Mouse (Mus musculus) limb, embryonic 15.5 days (tissue): ENCODE measurements around the gene Zscan2. TPM values are rescaled to one million over a fixed set of nuclear protein-coding genes. Genes with fewer than 3 reads are reported as not detected.

Source experiments
- ATAC-seq: fragments of 200-750 bp; cut with Nextera tagmentation; 2 replicates; pipeline ENCODE4 v1.8.0; 2017; ENCODE audit warnings: low read depth, moderate TSS enrichment; ENCODE audit not compliant: insufficient number of reproducible peaks, low FRiP score, low TSS enrichment
- H3K27ac ChIP-seq: fragments of 300-500 bp; sonication (generic); 2 replicates; pipeline ENCODE4 v1.5.1; 2015; ENCODE audit warnings: moderate library complexity, mild to moderate bottlenecking, inconsistent platforms
- H3K27me3 ChIP-seq: fragments of 300-500 bp; sonication (generic); 2 replicates; pipeline ENCODE4 v1.6.1; 2015; ENCODE audit warnings: inconsistent platforms
- H3K36me3 ChIP-seq: fragments of 300-500 bp; sonication (generic); 2 replicates; pipeline ENCODE4 v1.6.1; 2015; ENCODE audit warnings: inconsistent platforms
- H3K4me1 ChIP-seq: fragments of 300-500 bp; sonication (generic); 2 replicates; pipeline ENCODE4 v1.6.1; 2015; ENCODE audit warnings: inconsistent platforms
- H3K4me2 ChIP-seq: fragments of 300-500 bp; sonication (generic); 2 replicates; pipeline ENCODE4 v1.6.1; 2015; ENCODE audit warnings: mild to moderate bottlenecking, inconsistent platforms
- H3K4me3 ChIP-seq: fragments of 300-500 bp; sonication (generic); 2 replicates; pipeline ENCODE4 v1.5.1; 2015; ENCODE audit warnings: mild to moderate bottlenecking, inconsistent platforms
- H3K9ac ChIP-seq: fragments of 300-500 bp; sonication (generic); 2 replicates; pipeline ENCODE4 v1.6.1; 2015; ENCODE audit warnings: inconsistent platforms
- H3K9me3 ChIP-seq: fragments of 300-500 bp; sonication (generic); 2 replicates; pipeline ENCODE4 v1.6.1; 2016; ENCODE audit warnings: inconsistent platforms
- WGBS: fragments of 180-500 bp; shearing (Covaris S2); methylation state at CpG from one replicate; pipeline ENCODE4 v1.1.7; 2015; 5-methylcytosine and 5-hydroxymethylcytosine counted together
- polyA plus RNA-seq: library from polyadenylated mRNA; unstranded; fragments of >200 nt; fragmentation: Nextera tagmentation; extraction: Ambion mirVana; gene quantifications from 2 replicates; pipeline ENCODE4 v1.2.1, GENCODE M21; 2015

Zscan2 gene
- polyA plus RNA-seq, 1 experiment from 2014 or later = 2.3 TPM

DNA sequence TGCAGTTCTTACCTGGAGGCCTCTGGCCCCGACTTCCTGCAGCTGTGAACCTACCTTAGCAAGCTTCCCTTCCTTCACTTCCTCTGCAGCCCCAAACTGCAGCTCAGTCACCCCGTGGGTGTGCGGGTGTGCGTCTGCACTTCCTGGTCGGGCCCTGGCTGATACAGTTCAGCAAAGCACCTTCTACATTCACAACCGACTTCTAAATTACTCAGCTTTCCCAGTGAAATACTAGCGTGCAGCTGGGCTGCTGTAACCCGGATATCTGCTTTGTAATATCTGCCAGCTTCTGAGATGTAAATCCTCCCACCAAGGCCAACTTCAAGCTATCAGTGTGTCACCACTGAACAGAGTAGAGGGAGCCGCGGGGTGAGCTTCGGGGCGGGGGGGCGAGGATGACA is 29.1 kb downstream of the Zscan2 start:
- Histone ChIP-seq H3K27me3 (no peaks in the 10 kb centered on the region), H3K4me2 (no peak overlapping the region), H3K36me3 (peaks cover 40% of the 10 kb centered on the region), H3K9ac (no peak overlapping the region), H3K27ac (peak overlapping the region; percentile 87), H3K9me3 (no peaks in the 10 kb centered on the region), H3K4me1 (peaks cover 13% of the 10 kb centered on the region), H3K4me3 (no peak overlapping the region)
- WGBS = 74% methylated on average over 13 of the region's 13 CpGs
- no peak for ATAC-seq

GRCm38 (mm10) chr7:80893086-80893752 is 32.5 kb downstream of the Zscan2 start:
- H3K4me3 ChIP-seq = no peak overlapping the region
- H3K4me2 ChIP-seq = no peak overlapping the region
- no peak overlapping the region for H3K27ac ChIP-seq
- no peak overlapping the region for H3K9ac ChIP-seq
- H3K4me1 ChIP-seq = peaks cover 13% of the 10 kb centered on the region
- peaks cover 70% of the 10 kb centered on the region for H3K36me3 ChIP-seq
- 94% methylated on average over 15 of the region's 15 CpGs for WGBS
- ATAC-seq = no peak
- no peaks in the 10 kb centered on the region for H3K9me3 ChIP-seq
- H3K27me3 ChIP-seq = no peaks in the 10 kb centered on the region

DNA sequence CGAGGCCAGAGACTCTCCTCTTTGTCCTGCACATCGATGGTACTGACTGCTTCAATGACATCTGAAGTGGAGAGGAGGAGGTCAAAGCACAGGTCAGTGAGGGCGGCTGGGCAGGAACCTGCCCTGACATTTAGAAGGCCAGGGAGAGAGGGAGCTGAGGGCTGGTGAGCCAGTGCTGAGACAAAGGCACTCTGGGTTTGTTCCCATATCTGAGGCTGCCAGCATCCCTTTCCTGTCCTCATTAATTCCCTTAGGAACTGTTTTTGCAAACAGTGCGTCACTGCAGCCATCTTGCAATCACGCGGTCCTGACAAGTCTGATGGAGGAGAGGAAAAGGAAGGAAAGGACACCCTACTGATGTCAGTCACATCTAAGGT is 33.0 kb downstream of the Zscan2 start:
- Histone ChIP-seq H3K4me2 (no peak overlapping the region), H3K9ac (no peak overlapping the region), H3K27ac (no peak overlapping the region), H3K4me1 (peaks cover 11% of the 10 kb centered on the region), H3K9me3 (no peaks in the 10 kb centered on the region), H3K36me3 (peaks cover 74% of the 10 kb centered on the region), H3K27me3 (no peaks in the 10 kb centered on the region), H3K4me3 (no peak overlapping the region)
- no peak for ATAC-seq
- 80% methylated on average over 6 of the region's 6 CpGs for WGBS

- H3K27ac ChIP-seq = no peak overlapping the region
- ATAC-seq = no peak
- H3K4me1 ChIP-seq = peaks cover 6% of the 10 kb centered on the region
- no peak overlapping the region for H3K9ac ChIP-seq
- peaks cover 74% of the 10 kb centered on the region for H3K36me3 ChIP-seq
- H3K4me2 ChIP-seq = no peak overlapping the region
- H3K4me3 ChIP-seq = no peak overlapping the region
- 74% methylated on average over 7 of the region's 7 CpGs for WGBS
- H3K9me3 ChIP-seq = no peaks in the 10 kb centered on the region
- H3K27me3 ChIP-seq = no peaks in the 10 kb centered on the region
Observed at GRCm38 (mm10) chr7:80894196-80894595, 33.5 kb downstream of the Zscan2 start.

DNA sequence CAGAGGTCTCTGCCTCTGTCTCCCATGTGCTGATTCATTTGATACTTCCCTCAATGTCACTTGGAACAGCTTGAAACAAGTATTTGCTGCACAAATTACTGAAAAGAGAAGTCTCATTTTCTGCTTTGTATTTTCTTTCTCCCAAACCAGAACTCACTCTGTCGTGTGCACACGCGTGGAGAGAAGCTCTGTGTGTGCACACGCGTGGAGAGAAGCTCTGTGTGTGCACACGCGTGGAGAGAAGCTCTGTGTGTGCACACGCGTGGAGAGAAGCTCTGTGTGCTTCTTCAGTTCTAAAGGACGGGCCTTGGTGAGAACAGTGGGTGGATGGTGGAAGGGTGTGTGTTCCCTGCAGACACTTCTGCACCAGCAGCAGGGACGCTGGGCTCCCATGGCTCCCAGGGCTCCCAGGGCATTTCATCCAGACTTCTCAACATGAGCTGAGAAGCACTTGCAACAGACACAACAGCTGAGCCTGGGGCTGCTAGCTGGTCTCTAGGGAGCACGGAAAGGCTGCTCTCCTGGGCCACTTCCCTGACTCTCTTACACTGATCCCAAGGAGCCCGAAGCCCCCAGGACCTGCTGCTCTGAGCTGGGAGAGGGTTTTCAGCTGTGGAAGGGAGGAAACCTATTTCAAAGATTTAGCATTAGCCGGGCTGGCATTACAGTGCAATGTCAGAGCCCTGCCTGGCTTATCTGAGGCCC is 34.2 kb downstream of the Zscan2 start:
- Histone ChIP-seq H3K4me1 (0 out of 2 replicates have a peak, but pooled peaks cover 4% of the 10 kb centered on the region), H3K9ac (no peak overlapping the region), H3K27ac (no peak overlapping the region), H3K9me3 (no peaks in the 10 kb centered on the region), H3K36me3 (peaks cover 74% of the 10 kb centered on the region), H3K27me3 (no peaks in the 10 kb centered on the region), H3K4me3 (no peak overlapping the region), H3K4me2 (no peak overlapping the region)
- no peak for ATAC-seq
- 93% methylated on average over 14 of the region's 14 CpGs for WGBS

DNA sequence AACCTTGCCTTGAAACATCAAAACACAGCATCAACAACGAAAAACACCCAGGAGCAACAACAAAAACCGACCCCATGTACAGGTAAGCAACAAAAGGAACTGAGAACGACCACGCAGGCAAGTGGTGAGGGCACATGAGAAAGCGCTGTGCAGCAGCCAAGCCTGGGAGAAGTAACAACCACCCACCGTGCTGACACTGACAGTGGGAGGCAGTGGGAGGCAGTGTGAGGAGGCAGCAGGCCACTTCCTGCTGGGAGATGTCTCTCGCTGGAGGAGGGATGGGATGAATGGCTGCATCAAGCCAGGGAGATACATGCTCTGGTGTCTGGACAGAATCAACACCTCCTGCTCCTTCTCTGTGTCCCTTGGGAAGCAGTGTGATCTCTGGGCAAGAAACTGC is 36.4 kb downstream of the Zscan2 start:
- H3K4me1 ChIP-seq = peaks cover 16% of the 10 kb centered on the region
- WGBS = 82% methylated on average over 7 of the region's 7 CpGs
- H3K27me3 ChIP-seq = no peaks in the 10 kb centered on the region
- no peak overlapping the region for H3K4me2 ChIP-seq
- no peaks in the 10 kb centered on the region for H3K9me3 ChIP-seq
- H3K9ac ChIP-seq = no peak overlapping the region
- H3K27ac ChIP-seq = no peak overlapping the region
- no peak overlapping the region for H3K4me3 ChIP-seq
- no peak for ATAC-seq
- H3K36me3 ChIP-seq = peaks cover 58% of the 10 kb centered on the region

GRCm38 (mm10) chr7:80897721-80898120 is 37.0 kb downstream of the Zscan2 start:
- no peak overlapping the region for H3K9ac ChIP-seq
- no peak overlapping the region for H3K4me2 ChIP-seq
- H3K27ac ChIP-seq = no peak overlapping the region
- peaks cover 52% of the 10 kb centered on the region for H3K36me3 ChIP-seq
- H3K9me3 ChIP-seq = no peaks in the 10 kb centered on the region
- no peak overlapping the region for H3K4me3 ChIP-seq
- WGBS = 92% methylated on average over 4 of the region's 4 CpGs
- H3K4me1 ChIP-seq = peaks cover 16% of the 10 kb centered on the region
- H3K27me3 ChIP-seq = no peaks in the 10 kb centered on the region
- ATAC-seq = no peak

GRCm38 (mm10) chr7:80900944-80901501 is 40.3 kb downstream of the Zscan2 start, which contains the start of gene Wdr73:
Gene Wdr73, minus strand, starts transcription at chr7:80901269.
- under 1% methylated on average over 36 of the region's 36 CpGs for WGBS
- Histone ChIP-seq H3K9me3 (no peaks in the 10 kb centered on the region), H3K27me3 (no peaks in the 10 kb centered on the region), H3K4me2 (peak within 1 kb of the TSS; percentile 84), H3K4me1 (peaks cover 28% of the 10 kb centered on the region), H3K9ac (peak within 1 kb of the TSS; percentile 69), H3K4me3 (peak within 1 kb of the TSS; percentile 87), H3K27ac (peak within 1 kb of the TSS; percentile 91), H3K36me3 (peaks cover 31% of the 10 kb centered on the region)
- ATAC-seq = peak; percentile 90

DNA sequence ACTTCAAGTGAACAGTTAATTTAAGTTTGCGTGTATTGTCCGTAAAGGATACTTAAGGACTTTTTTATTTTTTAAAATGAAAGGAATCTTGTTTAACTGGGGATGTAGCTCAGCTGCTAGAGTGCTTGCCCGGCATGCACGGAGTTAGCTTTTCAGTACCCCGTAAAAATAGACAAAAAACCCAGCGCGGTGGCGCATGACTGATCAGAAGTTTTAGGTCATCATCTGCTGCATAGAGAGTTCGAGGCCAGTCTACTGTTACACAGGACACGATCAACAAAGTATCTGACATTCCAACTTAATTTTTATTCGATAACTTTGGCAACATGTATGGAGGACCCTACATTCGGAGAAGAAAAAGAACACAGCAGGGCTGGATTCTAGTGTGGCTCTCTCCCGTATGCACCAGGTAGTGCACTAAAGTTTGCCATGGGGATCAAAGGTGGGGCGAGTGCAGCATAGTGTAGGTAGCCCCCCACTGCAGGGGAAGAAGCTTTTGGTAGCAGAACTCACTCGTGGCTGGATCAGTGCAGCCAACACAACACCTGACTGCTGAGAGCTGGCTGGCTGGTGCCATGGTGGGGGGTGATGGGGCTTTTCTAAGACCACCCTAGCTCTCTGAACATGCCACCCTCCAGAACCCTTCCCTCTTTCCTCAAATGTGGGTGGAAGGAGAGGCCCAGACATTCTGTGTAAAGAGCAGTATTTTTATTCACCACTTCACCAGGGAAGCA is 41.0 kb downstream of the Zscan2 start:
- Histone ChIP-seq H3K4me2 (peak overlapping the region; percentile 84), H3K36me3 (peaks cover 27% of the 10 kb centered on the region), H3K4me3 (peak overlapping the region; percentile 87), H3K27ac (peak overlapping the region; percentile 91), H3K27me3 (no peaks in the 10 kb centered on the region), H3K4me1 (peaks cover 28% of the 10 kb centered on the region), H3K9me3 (no peaks in the 10 kb centered on the region), H3K9ac (peak overlapping the region; percentile 57)
- WGBS = 24% methylated on average over 15 of the region's 15 CpGs
- ATAC-seq = no peak

DNA sequence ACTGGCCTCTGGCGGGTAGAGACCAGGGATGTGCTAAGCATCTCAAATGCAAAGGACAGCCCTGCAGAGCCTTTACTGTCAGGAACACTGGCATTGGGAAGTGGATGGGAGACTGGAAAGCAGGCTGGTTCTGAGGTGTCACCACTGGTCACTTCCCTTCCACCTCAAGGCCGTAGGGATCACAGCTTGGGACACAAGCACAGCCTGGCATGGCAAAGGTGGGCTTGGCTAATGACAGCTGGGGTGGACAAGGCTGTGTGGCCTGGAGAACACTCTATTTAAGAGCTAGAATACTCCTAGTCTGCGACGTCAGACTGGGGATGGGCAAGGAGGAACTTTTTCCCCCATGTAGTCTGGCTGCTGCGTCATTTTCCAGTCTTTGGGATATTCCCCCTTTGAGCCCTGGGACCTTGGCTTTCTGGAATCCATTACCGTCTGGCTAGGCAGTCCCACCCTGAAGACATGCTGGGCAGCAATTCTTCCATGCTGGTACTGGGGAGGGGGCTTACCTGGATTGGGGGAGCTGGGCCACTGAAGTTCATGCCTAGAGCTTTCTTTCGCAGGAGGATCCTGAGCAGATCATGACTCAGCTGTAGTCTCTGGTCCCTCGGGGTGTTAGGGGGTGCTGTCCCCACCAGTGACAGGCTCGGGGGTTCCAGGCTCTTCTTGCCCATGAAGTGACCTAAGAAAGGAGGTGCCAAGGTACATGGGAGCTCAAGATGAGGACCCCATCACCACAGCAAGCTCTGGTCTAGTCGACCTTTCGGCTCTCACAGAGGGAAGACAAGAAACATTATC is 43.1 kb downstream of the Zscan2 start:
- no peak overlapping the region for H3K9ac ChIP-seq
- no peak for ATAC-seq
- no peaks in the 10 kb centered on the region for H3K27me3 ChIP-seq
- peak overlapping the region; percentile 88; the same call in 1 of the 2 replicates for H3K4me2 ChIP-seq
- H3K9me3 ChIP-seq = no peaks in the 10 kb centered on the region
- peaks cover 28% of the 10 kb centered on the region for H3K4me1 ChIP-seq
- H3K4me3 ChIP-seq = no peak overlapping the region
- peaks cover 19% of the 10 kb centered on the region for H3K36me3 ChIP-seq
- 87% methylated on average over 11 of the region's 11 CpGs for WGBS
- no peak overlapping the region for H3K27ac ChIP-seq

DNA sequence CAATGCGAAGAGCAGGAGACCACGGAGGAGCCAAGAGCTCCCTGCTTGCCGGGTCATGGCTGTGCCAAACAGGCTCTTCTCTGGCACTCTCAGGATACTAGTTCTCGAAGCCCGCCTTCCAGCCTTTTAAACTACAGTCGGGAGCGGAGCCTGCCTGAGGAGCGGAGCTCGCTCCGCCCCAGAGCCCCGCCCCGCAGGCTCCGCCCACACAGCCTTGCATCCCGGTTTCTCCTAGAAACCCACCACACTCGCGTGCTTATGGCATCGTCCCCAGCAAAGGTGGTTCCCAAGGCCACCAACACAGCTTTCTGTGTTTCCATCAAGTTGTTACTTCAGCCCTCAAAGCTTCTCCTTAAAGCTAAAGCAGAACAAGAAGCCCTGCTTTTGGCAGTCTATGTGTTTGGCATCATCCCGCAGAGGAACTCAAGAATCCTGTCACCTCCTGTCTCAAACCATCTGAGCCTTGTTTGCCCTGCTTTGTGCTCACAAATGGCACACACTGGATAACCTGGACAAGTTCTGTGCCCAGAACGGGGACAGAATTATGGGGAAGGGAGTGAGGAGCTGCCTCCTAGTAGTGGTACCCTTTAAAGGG is 44.3 kb downstream of the Zscan2 start, which contains the start of gene Nmb:
Gene Nmb, minus strand, starts transcription at position 156 of the 595 bp plus-strand sequence.
- no peak within 1 kb of the TSS for H3K27ac ChIP-seq
- H3K4me3 ChIP-seq = peak within 1 kb of the TSS; percentile 45
- peaks cover 28% of the 10 kb centered on the region for H3K36me3 ChIP-seq
- peak within 1 kb of the TSS; percentile 88 for H3K4me2 ChIP-seq
- H3K9ac ChIP-seq = no peak within 1 kb of the TSS
- H3K27me3 ChIP-seq = no peaks in the 10 kb centered on the region
- H3K4me1 ChIP-seq = peaks cover 24% of the 10 kb centered on the region
- WGBS = 5% methylated on average over 19 of the region's 19 CpGs
- ATAC-seq = no peak
- no peaks in the 10 kb centered on the region for H3K9me3 ChIP-seq
